Mouse (Mus musculus): ENCODE results near the gene Map3k3. TPM values are rescaled to one million over a fixed set of nuclear protein-coding genes. Genes with fewer than 3 reads are reported as not detected.
A peak's percentile ranks its signal among the peaks of the same experiment; 100 is the strongest.
"Not testable (repeated sequence)": the region's sequence is repeated elsewhere in the genome, so short reads cannot be mapped to it uniquely, and the experiment has no call there.

Gene Map3k3
- polyA plus RNA-seq, 1 experiment: 70.9 TPM

DNA sequence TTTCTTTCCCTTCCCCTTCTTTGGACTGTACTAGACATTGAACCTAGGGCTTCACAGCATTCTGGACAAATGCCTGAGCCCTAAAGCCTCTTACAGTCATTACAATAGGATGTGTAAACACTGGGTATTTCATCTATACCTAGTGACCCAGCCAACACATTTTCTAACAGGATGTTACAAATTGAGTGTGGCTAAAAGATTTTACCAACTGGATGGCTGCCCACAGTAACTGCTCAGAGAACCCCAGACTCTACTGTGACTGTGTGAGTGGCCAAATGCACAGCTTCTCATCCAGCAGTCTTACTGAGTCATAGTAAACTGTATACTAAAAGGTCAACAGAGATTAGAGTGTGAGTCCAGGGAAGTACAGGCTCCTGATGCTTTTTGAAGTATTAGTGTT, 110.9 kb downstream of the Map3k3 start:
- TF ChIP-seq CTCF (IDR thresholded peaks at IDR 0.05; ENCODE audit: low read depth, low read length) (no peak), POLR2A (IDR thresholded peaks at IDR 0.05; ENCODE audit: borderline replicate concordance, low read depth, low read length) (no peak)
- peaks cover 13% of the 10 kb centered on the region; the same call in 1 of the 2 replicates for H3K4me1 ChIP-seq (ENCODE audit: control insufficient read depth, insufficient read depth, low read length)
- no peak overlapping the region for H3K27ac ChIP-seq (ENCODE audit: insufficient read depth, low read depth, low read length)

DNA sequence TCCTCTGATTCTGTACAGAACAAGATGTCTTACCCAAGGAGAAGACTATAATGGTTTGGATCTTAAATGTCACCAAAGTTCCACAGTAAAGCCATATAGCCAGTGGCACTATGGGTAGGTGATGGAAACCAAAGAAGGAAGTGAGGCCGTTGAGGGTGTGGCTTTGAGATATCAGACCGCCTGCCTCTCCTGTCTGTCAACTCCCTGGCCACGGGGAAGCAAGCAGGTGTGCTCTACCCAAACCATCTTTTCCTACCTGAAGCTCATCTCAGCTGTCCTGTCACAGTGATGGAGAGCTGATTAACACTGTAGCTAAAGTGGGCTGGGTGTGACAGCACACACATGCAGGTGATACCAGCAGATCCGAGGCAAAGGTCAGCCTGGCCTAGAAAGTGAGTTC, 113.9 kb downstream of the Map3k3 start:
- H3K4me3 ChIP-seq (ENCODE audit: insufficient read depth, low read length): no peak overlapping the region
- H3K4me1 ChIP-seq (ENCODE audit: control insufficient read depth, insufficient read depth, low read length): peaks cover 17% of the 10 kb centered on the region
- no peak overlapping the region for H3K27ac ChIP-seq (ENCODE audit: insufficient read depth, low read depth, low read length)
- TF ChIP-seq CTCF (IDR thresholded peaks at IDR 0.05; ENCODE audit: low read depth, low read length) (no peak), POLR2A (IDR thresholded peaks at IDR 0.05; ENCODE audit: borderline replicate concordance, low read depth, low read length) (no peak)

More for the DNA sequence above, 110.9 kb downstream of the Map3k3 start:
- no peak overlapping the region for H3K4me3 ChIP-seq (ENCODE audit: insufficient read depth, low read length)

DNA sequence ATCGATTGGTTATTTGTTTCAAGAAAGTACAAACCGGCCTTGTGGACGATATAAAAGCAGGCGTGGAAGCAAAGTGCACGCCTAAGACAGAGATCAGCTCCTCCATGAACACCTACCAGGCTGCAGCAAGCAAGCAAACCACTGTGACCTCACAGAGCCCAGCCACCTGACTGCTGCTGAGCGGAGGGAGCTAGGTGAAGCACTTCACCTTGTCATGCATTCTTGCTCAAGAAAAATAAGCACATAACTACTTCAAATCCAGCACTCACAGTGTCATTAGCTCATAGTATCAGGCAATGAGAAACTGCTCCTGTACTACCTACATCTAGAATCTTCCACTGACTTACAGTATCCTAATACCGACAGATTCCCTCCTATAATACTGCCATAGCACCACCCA, 115.6 kb downstream of the Map3k3 start:
- H3K4me3 ChIP-seq (ENCODE audit: insufficient read depth, low read length); H3K27ac ChIP-seq (ENCODE audit: insufficient read depth, low read depth, low read length): not testable (repeated sequence)
- peaks cover 13% of the 10 kb centered on the region for H3K4me1 ChIP-seq (ENCODE audit: control insufficient read depth, insufficient read depth, low read length)

DNA sequence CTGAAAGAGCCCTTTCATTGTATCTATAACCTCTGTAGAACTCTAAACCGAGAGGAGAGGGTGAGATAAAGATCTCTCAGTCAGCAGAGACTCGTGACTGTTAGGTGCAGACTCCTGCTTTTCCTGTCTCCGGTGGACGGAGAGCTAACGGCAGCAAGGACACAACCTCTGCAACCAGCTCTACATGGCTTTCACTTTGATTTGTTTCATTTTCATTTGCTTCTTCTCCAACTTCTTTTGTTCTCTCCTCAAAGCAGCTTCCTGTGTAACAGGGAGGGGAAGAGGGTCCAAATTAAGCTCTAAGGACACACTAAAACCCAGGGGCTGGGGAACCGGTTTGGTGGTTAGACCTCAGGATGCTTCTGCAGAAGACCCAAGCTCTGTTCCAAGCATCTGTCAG, 116.3 kb downstream of the Map3k3 start:
- peaks cover 12% of the 10 kb centered on the region for H3K4me1 ChIP-seq (ENCODE audit: control insufficient read depth, insufficient read depth, low read length)
- H3K4me3 ChIP-seq (ENCODE audit: insufficient read depth, low read length): no peak overlapping the region
- TF ChIP-seq POLR2A (IDR thresholded peaks at IDR 0.05; ENCODE audit: borderline replicate concordance, low read depth, low read length) (no peak), CTCF (IDR thresholded peaks at IDR 0.05; ENCODE audit: low read depth, low read length) (no peak)
- H3K27ac ChIP-seq (ENCODE audit: insufficient read depth, low read depth, low read length): no peak overlapping the region

DNA sequence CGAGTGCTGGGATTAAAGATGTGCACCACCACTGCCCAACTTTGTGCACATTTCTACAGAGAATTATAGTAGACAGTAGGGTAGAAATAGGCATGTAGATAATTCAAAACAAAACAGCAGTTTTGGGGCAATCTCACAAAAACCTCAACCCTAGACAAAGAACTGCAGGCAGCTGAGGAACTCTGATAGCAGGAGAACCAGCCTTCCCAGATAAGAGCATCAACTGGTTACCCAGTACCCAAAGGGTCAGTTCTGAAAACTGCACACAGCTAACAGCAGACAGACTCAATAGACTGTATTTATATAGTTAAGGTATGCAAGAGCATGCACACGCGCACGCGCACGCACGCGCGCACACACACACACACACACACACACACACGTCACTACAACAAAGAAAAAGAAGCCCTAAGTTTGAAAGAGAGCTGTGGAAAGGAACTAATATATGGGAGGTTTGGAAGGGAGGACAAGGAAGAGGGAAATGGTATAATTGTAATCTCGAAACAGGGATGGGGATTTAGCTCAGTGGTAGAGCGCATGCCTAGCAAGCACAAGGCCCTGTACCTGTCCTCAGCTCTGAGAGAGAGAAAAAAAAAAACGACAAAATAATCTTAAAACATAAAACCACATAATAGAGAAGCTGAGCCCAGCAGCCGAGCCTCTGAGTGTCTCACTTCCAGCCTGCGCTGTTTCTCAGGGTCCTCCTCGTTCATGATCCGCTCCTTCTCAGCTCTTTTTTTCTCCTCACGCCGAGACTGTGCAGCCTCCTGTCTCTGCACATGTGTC, 117.1 kb downstream of the Map3k3 start:
- H3K4me1 ChIP-seq (ENCODE audit: control insufficient read depth, insufficient read depth, low read length): peaks cover 12% of the 10 kb centered on the region
- peak overlapping the region; percentile 52; the same call in 1 of the 2 replicates for H3K27ac ChIP-seq (ENCODE audit: insufficient read depth, low read depth, low read length)
- no peak for TF ChIP-seq CTCF (IDR thresholded peaks at IDR 0.05; ENCODE audit: low read depth, low read length)
- no peak for TF ChIP-seq POLR2A (IDR thresholded peaks at IDR 0.05; ENCODE audit: borderline replicate concordance, low read depth, low read length)
- no peak overlapping the region for H3K4me3 ChIP-seq (ENCODE audit: insufficient read depth, low read length)

DNA sequence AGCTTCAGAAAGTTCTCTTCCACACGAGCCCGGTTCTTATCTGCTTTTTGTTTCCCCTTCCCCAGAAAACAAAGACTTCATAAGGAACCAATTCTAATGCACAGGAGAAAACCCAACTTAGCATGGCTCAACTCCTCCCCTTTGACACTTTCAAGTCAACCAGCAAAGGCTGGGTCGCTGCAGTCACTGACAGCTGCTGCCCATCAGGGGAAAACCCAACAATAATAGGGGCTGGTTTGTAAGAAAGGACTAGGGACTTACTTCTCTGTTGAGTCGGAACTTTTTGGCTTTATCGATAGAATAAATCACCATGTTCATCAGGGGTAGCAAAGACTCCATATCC, 117.7 kb downstream of the Map3k3 start, which contains the start of gene Strada:
Strada (minus strand) TSS at position 46 of the 343 bp plus-strand sequence.
- Histone ChIP-seq H3K4me1 (ENCODE audit: control insufficient read depth, insufficient read depth, low read length) (peaks cover 12% of the 10 kb centered on the region), H3K4me3 (ENCODE audit: insufficient read depth, low read length) (no peak within 1 kb of the TSS), H3K27ac (ENCODE audit: insufficient read depth, low read depth, low read length) (peak within 1 kb of the TSS; percentile 52)
- no peak for TF ChIP-seq POLR2A (IDR thresholded peaks at IDR 0.05; ENCODE audit: borderline replicate concordance, low read depth, low read length)
- TF ChIP-seq CTCF (IDR thresholded peaks at IDR 0.05; ENCODE audit: low read depth, low read length): no peak

Other genes with a start within 250 kb of the Map3k3 start
- not detected in 2 replicates for gene Cyb561, start 131.3 kb upstream of the Map3k3 start, polyA plus RNA-seq (2012; ENCODE audit: insufficient read depth, insufficient read length, missing spikeins)
- 0.27 and 0.88 TPM in 2 replicates for gene Ace, start 116.7 kb upstream of the Map3k3 start, polyA plus RNA-seq (2012; ENCODE audit: insufficient read depth, insufficient read length, missing spikeins)
- gene Ace3, start 89.9 kb upstream of the Map3k3 start, polyA plus RNA-seq (2012; ENCODE audit: insufficient read depth, insufficient read length, missing spikeins): not detected in 2 replicates
- not detected in 2 replicates for gene Kcnh6, start 76.5 kb upstream of the Map3k3 start, polyA plus RNA-seq (2012; ENCODE audit: insufficient read depth, insufficient read length, missing spikeins)
- gene Dcaf7, start 47.7 kb upstream of the Map3k3 start, polyA plus RNA-seq (2012; ENCODE audit: insufficient read depth, insufficient read length, missing spikeins): 48.8 and 55.3 TPM in 2 replicates
- 7.2 and 7.6 TPM in 2 replicates for gene Taco1, start 18.6 kb upstream of the Map3k3 start, polyA plus RNA-seq (2012; ENCODE audit: insufficient read depth, insufficient read length, missing spikeins)
- gene Gm10840, start 76.2 kb downstream of the Map3k3 start, polyA plus RNA-seq (2012; ENCODE audit: insufficient read depth, insufficient read length, missing spikeins): not detected in 2 replicates
- 263 and 272 TPM in 2 replicates for gene Limd2, start 76.2 kb downstream of the Map3k3 start, polyA plus RNA-seq (2012; ENCODE audit: insufficient read depth, insufficient read length, missing spikeins)
- 23.8 and 25.4 TPM in 2 replicates for gene Strada, start 117.6 kb downstream of the Map3k3 start, polyA plus RNA-seq (2012; ENCODE audit: insufficient read depth, insufficient read length, missing spikeins)
- gene Ccdc47, start 131.7 kb downstream of the Map3k3 start, polyA plus RNA-seq (2012; ENCODE audit: insufficient read depth, insufficient read length, missing spikeins): 97.3 and 99.5 TPM in 2 replicates
- 42.8 and 46.3 TPM in 2 replicates for gene Ddx42, start 132.3 kb downstream of the Map3k3 start, polyA plus RNA-seq (2012; ENCODE audit: insufficient read depth, insufficient read length, missing spikeins)
- 17.7 and 21.7 TPM in 2 replicates for gene Ftsj3, start 171.5 kb downstream of the Map3k3 start, polyA plus RNA-seq (2012; ENCODE audit: insufficient read depth, insufficient read length, missing spikeins)
- 76.9 and 78.8 TPM in 2 replicates for gene Psmc5, start 171.5 kb downstream of the Map3k3 start, polyA plus RNA-seq (2012; ENCODE audit: insufficient read depth, insufficient read length, missing spikeins)
- 89.5 and 89.8 TPM in 2 replicates for gene Smarcd2, start 188.4 kb downstream of the Map3k3 start, polyA plus RNA-seq (2012; ENCODE audit: insufficient read depth, insufficient read length, missing spikeins)
- gene Tcam1, start 192.1 kb downstream of the Map3k3 start, polyA plus RNA-seq (2012; ENCODE audit: insufficient read depth, insufficient read length, missing spikeins): not detected in 2 replicates
- gene Gh, start 217.3 kb downstream of the Map3k3 start, polyA plus RNA-seq (2012; ENCODE audit: insufficient read depth, insufficient read length, missing spikeins): not detected in 2 replicates
- gene Cd79b, start 230.1 kb downstream of the Map3k3 start, polyA plus RNA-seq (2012; ENCODE audit: insufficient read depth, insufficient read length, missing spikeins): 5.1 and 6.5 TPM in 2 replicates